Mouse (Mus musculus) bone marrow, adult 2 months (tissue): ENCODE measurements around the gene Dhx9.

Experiments used
- CTCF ChIP-seq: fragments of 200-500 bp; IDR thresholded peaks from 2 replicates; pipeline ENCODE4 v1.5.1; 2011; ENCODE audit warnings: low read length, control low read depth; ENCODE audit not compliant: control insufficient read depth, insufficient read depth
- POLR2A ChIP-seq: fragments of 200-500 bp; IDR thresholded peaks from 2 replicates; pipeline ENCODE4 v1.6.1; 2011; ENCODE audit warnings: low read depth, mild to moderate bottlenecking, control low read depth, low read length, borderline replicate concordance; ENCODE audit not compliant: control insufficient read depth

GRCm38 (mm10) chr1:153509012-153509411, 21.6 kb upstream of the Dhx9 start:
- TF ChIP-seq CTCF (no peak), POLR2A (no peak)
